In genomic region chr4:140928349-140928748, GRCm38 (mm10) we compare ENCODE assay signal across 24 mouse cellular contexts. TPM values are rescaled to one million over a fixed set of nuclear protein-coding genes. Genes with fewer than 3 reads are reported as not detected.
DNase-seq lines count a peak whose midpoint lies in the region; ATAC-seq and TF ChIP-seq lines count a peak whose summit lies in the region.
"Had no signal": no experiment of that assay in that cellular context is flagged by ENCODE, and none has a peak within 500 bp of the region (broad histone marks: within the 10 kb centered on the region; RNA-seq: fewer than 3 reads in every experiment).

No protein-coding gene starts in this region.

- no peak for TF ChIP-seq CTCF in layer of hippocampus, adult 2 months (conservative IDR thresholded peaks at IDR 0.05)

- no peaks in the 10 kb centered on the region for H3K27me3 ChIP-seq in limb, embryonic 10.5 days (ENCODE audit: low read depth, poor library complexity, severe bottlenecking)
- H3K27me3 ChIP-seq in forebrain, embryonic 14.5 days (replicated peaks; ENCODE audit: control insufficient read depth, insufficient read depth, low read length): no peaks in the 10 kb centered on the region
- H3K27me3 ChIP-seq: embryonic facial prominence, embryonic 12.5 days; embryonic facial prominence, embryonic 15.5 days; forebrain, embryonic 15.5 days; heart, embryonic 13.5 days had no signal

- H3K4me1 ChIP-seq in limb, embryonic 10.5 days: peaks cover 49% of the 10 kb centered on the region
- no peaks in the 10 kb centered on the region for H3K4me1 ChIP-seq in forebrain, embryonic 14.5 days (ENCODE audit: control insufficient read depth, insufficient read depth, low read length)
- H3K4me1 ChIP-seq: embryonic facial prominence, embryonic 15.5 days had no signal

- 82% methylated on average over 9 of the region's 9 CpGs for WGBS in limb, embryonic 10.5 days
- 94% methylated on average over 9 of the region's 9 CpGs for WGBS in forebrain, embryonic 14.5 days

- H3K36me3 ChIP-seq in limb, embryonic 10.5 days: no peaks in the 10 kb centered on the region
- no peaks in the 10 kb centered on the region for H3K36me3 ChIP-seq in forebrain, embryonic 14.5 days (ENCODE audit: control insufficient read depth, insufficient read depth, low read length)
- H3K36me3 ChIP-seq: embryonic facial prominence, embryonic 12.5 days; embryonic facial prominence, embryonic 15.5 days; forebrain, embryonic 15.5 days; heart, embryonic 13.5 days had no signal

- H3K4me2 ChIP-seq in forebrain, embryonic 14.5 days (ENCODE audit: low read length): no peak overlapping the region
- H3K4me2 ChIP-seq: embryonic facial prominence, embryonic 12.5 days; embryonic facial prominence, embryonic 15.5 days; forebrain, embryonic 15.5 days; heart, embryonic 13.5 days; hindbrain, embryonic 14.5 days had no signal

- peak overlapping the region; percentile 92 for H3K27ac ChIP-seq in layer of hippocampus, adult 2 months
- peak overlapping the region; percentile 25; the same call in 1 of the 2 replicates for H3K27ac ChIP-seq in limb, embryonic 10.5 days
- H3K27ac ChIP-seq in forebrain, embryonic 14.5 days (ENCODE audit: low read depth, low read length): no peak overlapping the region
- H3K27ac ChIP-seq: embryonic facial prominence, embryonic 12.5 days; embryonic facial prominence, embryonic 15.5 days; forebrain, embryonic 15.5 days; heart, embryonic 13.5 days; hindbrain, embryonic 14.5 days; hindbrain, postnatal 0 days had no signal

- H3K9me3 ChIP-seq in limb, embryonic 10.5 days (replicated peaks): no peaks in the 10 kb centered on the region
- no peaks in the 10 kb centered on the region for H3K9me3 ChIP-seq in forebrain, embryonic 14.5 days (replicated peaks; ENCODE audit: control insufficient read depth, low read length)
- H3K9me3 ChIP-seq: embryonic facial prominence, embryonic 12.5 days; embryonic facial prominence, embryonic 15.5 days; forebrain, embryonic 15.5 days; heart, embryonic 13.5 days had no signal

- H3K9ac ChIP-seq in forebrain, embryonic 14.5 days (ENCODE audit: low read length): no peak overlapping the region
- H3K9ac ChIP-seq: embryonic facial prominence, embryonic 12.5 days; embryonic facial prominence, embryonic 15.5 days; forebrain, embryonic 15.5 days; heart, embryonic 13.5 days; hindbrain, embryonic 14.5 days had no signal

- no peak overlapping the region for H3K4me3 ChIP-seq in layer of hippocampus, adult 2 months
- no peak overlapping the region for H3K4me3 ChIP-seq in limb, embryonic 10.5 days
- H3K4me3 ChIP-seq in forebrain, embryonic 14.5 days (ENCODE audit: low read depth, low read length): no peak overlapping the region
- H3K4me3 ChIP-seq: embryonic facial prominence, embryonic 12.5 days; embryonic facial prominence, embryonic 15.5 days; forebrain, embryonic 15.5 days; heart, embryonic 13.5 days had no signal

- ATAC-seq in forebrain, embryonic 14.5 days: no peak
- ATAC-seq: activated CD4-positive, CD25-positive, alpha-beta regulatory T cell, adult 4 months; forebrain, embryonic 15.5 days; hindbrain, postnatal 0 days; inflammation-experienced regulatory T-cells, adult 6 months; intestine, embryonic 16.5 days had no signal

- peak; percentile 57 for DNase-seq in gastrocnemius, adult 18-20 months (ENCODE audit: low spot score)
- DNase-seq in gastrocnemius, postnatal 4 days (ENCODE audit: low spot score in 2 of 2): no peak
- DNase-seq in layer of hippocampus, adult 2 months (ENCODE audit: low spot score in 2 of 2): no peak
- DNase-seq in layer of hippocampus, adult 11-12 months (ENCODE audit: low spot score): no peak
- DNase-seq in limb, embryonic 10.5 days (ENCODE audit: low spot score): no peak
- no peak for DNase-seq in forebrain, embryonic 14.5 days (ENCODE audit: low spot score)
- DNase-seq in kidney, adult 8-10 months: no peak
- DNase-seq: adrenal gland, adult 8-10 months; adrenal gland, postnatal 25 days; cerebellum, adult 18-20 months; cerebellum, adult 9-10 months; cerebellum, postnatal 14 days; heart, adult 11 months; heart, postnatal 14 days; heart, postnatal 4 days had no signal

RNA-seq across cellular contexts. Expression of gene Padi2, which starts 22.2 kb away (rescaled TPM):
- 100 to 1,000 TPM; 129 to 189 TPM for total RNA-seq in gastrocnemius, adult 18-20 months (2021)
- 10 to 100 TPM; 73.9 to 78.5 TPM for total RNA-seq in gastrocnemius, postnatal 4 days (2021)
- total RNA-seq in layer of hippocampus, adult 2 months (2021): 10 to 100 TPM; 20.2 to 26.5 TPM
- 0.05 and 0.33 TPM in 2 replicates for polyA plus RNA-seq in limb, embryonic 10.5 days (2016; fragmentation: Nextera tagmentation; extraction: Ambion mirVana)
- 0.27 and 0.31 TPM in 2 replicates for polyA plus RNA-seq in forebrain, embryonic 14.5 days (2014; fragmentation: Nextera tagmentation; extraction: Ambion mirVana)

RNA-seq across cellular contexts. Expression of gene Sdhb, which starts 32.7 kb away (rescaled TPM):
- total RNA-seq in gastrocnemius, adult 18-20 months (2021): 100 to 1,000 TPM; 630 to 677 TPM
- total RNA-seq in gastrocnemius, postnatal 4 days (2021): 100 to 1,000 TPM; 295 to 300 TPM
- total RNA-seq in layer of hippocampus, adult 2 months (2021): 100 to 1,000 TPM; 170 to 183 TPM
- 428 and 436 TPM in 2 replicates for polyA plus RNA-seq in limb, embryonic 10.5 days (2016; fragmentation: Nextera tagmentation; extraction: Ambion mirVana)
- polyA plus RNA-seq in forebrain, embryonic 14.5 days (2014; fragmentation: Nextera tagmentation; extraction: Ambion mirVana): 508 and 541 TPM in 2 replicates

RNA-seq across cellular contexts. Expression of gene Atp13a2, which starts 58.3 kb away (rescaled TPM):
- total RNA-seq in gastrocnemius, adult 18-20 months (2021): 10 to 100 TPM; 16.2 to 21.1 TPM
- 10 to 100 TPM; 28.4 to 28.6 TPM for total RNA-seq in gastrocnemius, postnatal 4 days (2021)
- 100 to 1,000 TPM; 155 to 162 TPM for total RNA-seq in layer of hippocampus, adult 2 months (2021)
- polyA plus RNA-seq in limb, embryonic 10.5 days (2016; fragmentation: Nextera tagmentation; extraction: Ambion mirVana): 33.9 and 44.0 TPM in 2 replicates
- 79.9 and 110 TPM in 2 replicates for polyA plus RNA-seq in forebrain, embryonic 14.5 days (2014; fragmentation: Nextera tagmentation; extraction: Ambion mirVana)

Comparison
In these comparisons a context has a peak if more than half of its experiments do, and no peak if none do; other contexts are left out.
1. RNA of gene Atp13a2, which starts 58.3 kb away (total RNA-seq): 155 to 162 TPM in layer of hippocampus, adult 2 months; 28.4 to 28.6 TPM in gastrocnemius, postnatal 4 days and 16.2 to 21.1 TPM in gastrocnemius, adult 18-20 months; every median in the first group is over 4 times any median in the second.